Mouse (Mus musculus) liver, adult 2 months (tissue): ENCODE measurements around the gene 4931428L18Rik.

Source experiments
- CTCF ChIP-seq: fragments of 200-500 bp; IDR thresholded peaks from 2 replicates; pipeline ENCODE4 v1.5.1; 2011; ENCODE audit warnings: low read depth, low read length, control low read depth
- POLR2A ChIP-seq: fragments of 200-500 bp; IDR thresholded peaks from 2 replicates; pipeline ENCODE4 v1.6.1; 2011; ENCODE audit warnings: low read length, control low read depth; ENCODE audit not compliant: insufficient read depth; ENCODE audit errors: extremely low read depth

DNA sequence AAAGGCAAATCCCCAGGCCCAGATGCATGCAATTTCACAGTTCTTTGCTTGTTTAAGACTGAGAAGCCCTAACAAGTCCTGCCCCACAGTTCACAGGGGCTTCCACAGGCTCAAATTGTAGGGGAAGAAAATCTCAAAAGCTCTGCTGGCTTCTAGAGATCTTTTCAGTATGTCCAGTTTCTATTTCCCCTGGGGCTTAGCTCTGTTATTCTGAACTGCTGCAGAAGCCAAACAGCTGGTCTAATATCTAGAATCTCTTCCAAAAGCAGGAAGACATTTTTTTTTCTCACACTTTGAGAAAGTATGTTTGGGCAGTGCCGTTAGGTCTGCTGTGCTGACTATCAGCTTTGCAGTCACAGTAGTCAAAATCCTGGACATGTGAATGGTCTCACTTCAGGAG lies 7.7 kb downstream of the 4931428L18Rik start:
- TF ChIP-seq CTCF (no peak), POLR2A (no peak)
